Mouse (Mus musculus) cerebellum, adult 18-20 months (tissue): ENCODE results near the gene Ap5b1.

Experiments
- DNase-seq, 2 experiments: peaks; one replicate each; pipeline ENCODE4 v3.0.0; 2021

The Ap5b1 gene

DNA sequence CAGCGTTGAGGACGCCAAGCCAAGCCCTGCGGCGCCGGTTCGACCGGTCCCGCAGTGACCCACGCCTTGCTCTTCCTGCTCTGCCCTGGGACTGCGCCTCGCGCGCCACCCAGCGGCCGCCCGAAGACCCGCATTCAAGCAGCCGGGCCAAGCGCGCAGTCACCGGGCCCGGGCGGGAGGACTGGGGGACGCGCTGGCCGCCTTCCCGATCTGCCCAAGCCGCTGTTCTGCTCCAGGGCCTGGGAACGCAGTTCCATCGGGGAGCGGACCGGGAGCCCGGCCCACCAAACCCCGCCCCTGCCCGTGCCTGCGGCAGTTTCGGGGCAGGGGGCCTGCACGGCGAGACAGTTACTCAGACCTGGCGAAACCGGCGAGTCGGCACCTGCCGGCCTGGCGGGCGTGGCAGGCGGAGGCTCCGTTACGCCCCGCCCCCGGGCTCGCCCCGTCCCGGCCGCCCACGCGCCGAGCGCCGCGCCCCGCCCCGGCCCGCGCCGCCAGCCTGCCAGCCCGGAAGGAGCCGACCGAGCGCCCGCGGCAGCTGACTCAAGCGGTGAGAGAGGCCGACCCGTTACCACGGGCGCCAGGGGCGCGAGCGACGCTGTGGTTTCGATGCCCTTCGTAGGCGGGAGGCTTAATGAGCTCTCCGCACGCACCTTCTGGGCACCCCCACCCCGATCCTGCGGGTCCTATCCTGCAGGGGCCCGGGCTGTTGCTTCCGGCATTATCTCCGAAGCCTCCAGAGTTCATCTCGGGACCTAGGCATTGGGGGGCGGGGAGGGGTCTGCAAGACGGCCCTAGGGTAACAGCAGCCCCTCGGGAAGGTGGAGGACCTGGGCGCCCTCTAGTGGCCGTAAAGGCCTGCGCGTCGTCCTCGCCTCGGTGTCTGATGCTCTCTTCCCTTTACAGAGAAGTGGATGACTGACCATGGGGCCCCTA lies at the start of gene Ap5b1:
TSS of gene Ap5b1 (plus strand) at position 492 of the 936 bp plus-strand sequence.
- peak; percentile 90 to 96 for DNase-seq

DNA sequence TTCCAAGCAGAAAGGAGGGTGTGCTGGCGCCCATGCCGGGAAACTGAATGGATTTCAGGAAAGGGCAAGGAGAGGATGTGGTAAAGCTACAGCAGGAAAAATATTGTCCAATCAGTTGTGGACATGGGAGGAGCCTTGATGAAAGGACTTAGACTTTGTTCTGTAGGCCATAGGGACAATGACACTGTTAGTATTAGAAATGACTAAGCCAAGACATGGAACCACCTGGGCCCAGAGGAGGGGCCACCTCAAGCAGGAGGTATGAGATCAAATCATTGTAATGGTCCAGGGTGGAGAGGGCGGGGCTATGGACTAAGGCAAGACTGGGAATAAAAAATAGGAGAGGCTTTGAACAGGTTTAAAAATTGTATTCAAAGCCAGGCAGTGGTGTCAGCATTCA lies 49.1 kb upstream of the Ap5b1 start:
- DNase-seq, result no peak

DNA sequence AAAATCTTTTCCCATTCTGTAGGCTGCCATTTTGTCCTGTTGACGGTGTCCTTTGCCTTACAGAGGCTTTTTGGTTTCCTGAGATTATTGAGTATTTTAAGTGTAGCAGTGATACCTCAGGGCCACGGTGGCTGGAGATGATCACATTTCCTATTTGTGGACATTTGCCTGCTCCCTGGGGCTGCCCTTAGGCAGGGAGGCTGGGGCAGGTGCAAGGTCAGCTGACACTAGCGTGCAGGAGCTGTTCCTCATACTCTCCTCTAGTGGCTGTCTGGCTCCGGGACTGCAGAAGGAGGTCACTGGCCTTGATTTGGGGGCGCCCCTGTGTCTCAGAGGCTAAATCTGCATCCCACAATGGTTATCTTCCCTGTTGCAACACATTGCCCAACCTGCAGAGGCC lies 42.6 kb upstream of the Ap5b1 start:
- DNase-seq, result no peak

DNA sequence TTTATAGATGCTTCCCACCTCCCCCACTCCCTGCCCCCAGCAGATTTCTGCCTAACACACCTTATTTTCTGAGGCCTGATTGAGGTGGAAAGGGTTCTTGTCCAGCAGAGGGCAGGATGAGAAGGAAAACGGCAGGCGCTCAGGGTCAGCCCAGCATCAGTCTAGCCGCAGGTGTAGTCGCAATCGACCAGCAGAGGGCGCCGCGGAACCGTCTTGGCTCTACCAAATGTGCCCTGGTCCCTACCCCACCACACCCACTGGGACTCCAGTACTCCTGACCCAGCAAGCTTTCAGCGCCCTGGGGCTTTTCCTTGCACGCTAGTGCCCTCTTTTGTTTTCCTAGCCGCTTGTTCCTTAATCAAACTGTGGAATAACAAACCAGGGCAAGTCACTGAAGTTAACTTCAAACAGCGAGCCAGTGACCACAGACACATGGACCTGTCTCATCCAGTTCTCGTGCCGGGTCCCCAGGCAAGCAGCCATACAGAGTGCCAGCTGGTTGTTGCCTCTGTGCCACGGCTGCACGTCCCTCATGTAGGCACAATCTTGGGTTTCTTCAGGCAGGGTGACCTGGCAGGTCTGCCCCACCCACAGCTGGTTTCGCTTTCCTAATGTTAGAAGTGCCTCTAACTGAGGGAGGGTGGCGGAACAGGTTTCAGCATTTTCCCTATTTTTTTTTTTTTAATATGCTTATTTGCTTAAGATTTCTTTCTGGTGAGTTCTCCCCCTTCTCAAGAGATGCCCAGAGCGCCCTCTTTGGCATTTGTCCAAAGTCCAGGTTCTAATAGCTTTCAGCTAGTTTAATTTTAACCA lies 38.3 kb upstream of the Ap5b1 start:
- peak; percentile 96 to 98 for DNase-seq

- no peak for DNase-seq
Measured at GRCm38 (mm10) chr19:5530138-5530524, 37.7 kb upstream of the Ap5b1 start.

DNA sequence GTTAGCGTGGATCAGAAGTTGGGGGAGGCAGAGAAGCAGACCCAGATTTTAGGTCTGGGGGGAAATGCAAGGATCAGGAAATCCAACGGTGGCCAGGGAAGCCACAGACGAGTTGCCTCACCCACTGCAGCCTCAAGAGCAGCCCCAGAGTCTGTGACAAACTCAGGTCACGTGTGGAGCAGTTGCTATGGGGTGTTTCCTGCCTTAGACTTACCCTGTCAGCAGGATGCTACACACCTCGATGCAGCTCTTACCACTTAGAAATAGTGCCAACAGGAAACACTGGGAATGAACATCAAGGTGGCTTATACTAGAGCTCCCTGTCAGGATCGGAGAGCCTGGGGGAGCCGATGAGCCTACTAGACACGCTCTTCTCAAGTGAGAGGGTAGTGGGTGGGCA lies 35.3 kb upstream of the Ap5b1 start:
- no peak for DNase-seq

GRCm38 (mm10) chr19:5538786-5539185 lies 29.0 kb upstream of the Ap5b1 start:
- DNase-seq, result no peak

DNA sequence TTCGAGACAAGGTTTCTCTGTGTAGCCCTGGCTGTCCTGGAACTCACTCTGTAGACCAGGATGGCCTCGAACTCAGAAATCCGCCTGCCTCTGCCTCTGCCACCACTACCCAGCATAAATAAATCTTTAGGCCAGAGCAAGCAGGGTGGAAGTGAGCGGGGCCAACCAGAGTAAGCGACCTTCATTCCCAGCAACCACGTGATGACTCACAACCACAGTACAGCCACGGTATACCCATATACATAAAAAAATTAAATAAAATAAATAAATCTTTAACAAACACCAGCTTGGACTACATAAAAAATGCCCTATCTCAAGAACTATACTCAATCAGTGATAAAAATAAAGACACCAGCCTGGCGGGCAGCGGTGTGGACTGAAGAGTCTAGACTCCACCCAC lies 24.5 kb upstream of the Ap5b1 start:
- no peak for DNase-seq

- no peak for DNase-seq
Measured at GRCm38 (mm10) chr19:5544031-5544430, 23.8 kb upstream of the Ap5b1 start.

- no peak for DNase-seq
Measured at GRCm38 (mm10) chr19:5547471-5548056, 20.3 kb upstream of the Ap5b1 start.

DNA sequence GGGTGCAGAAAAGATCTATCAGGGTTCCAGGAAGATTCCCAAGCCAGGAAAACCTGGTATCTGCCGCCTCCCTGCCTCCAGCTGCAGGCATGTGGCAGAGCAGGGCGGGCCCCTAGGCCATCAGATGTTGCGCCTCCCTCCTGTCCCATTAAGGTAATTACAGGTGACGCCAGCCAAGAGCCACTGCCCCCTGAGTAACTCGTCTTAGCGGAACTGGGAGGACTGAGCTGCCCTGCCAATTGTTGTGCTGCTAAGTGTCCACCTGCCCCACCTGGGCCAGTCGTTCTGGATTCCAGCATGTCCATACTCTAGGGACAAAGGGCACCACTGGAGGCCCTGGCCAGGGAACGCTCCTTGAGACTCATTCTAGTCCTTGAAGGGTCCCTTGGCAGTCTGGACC lies 14.0 kb upstream of the Ap5b1 start:
- DNase-seq, result no peak

GRCm38 (mm10) chr19:5554212-5554611 lies 13.6 kb upstream of the Ap5b1 start:
- DNase-seq, result no peak

GRCm38 (mm10) chr19:5558169-5558568 lies 9.7 kb upstream of the Ap5b1 start:
- no peak for DNase-seq

- DNase-seq, result no peak
Measured at GRCm38 (mm10) chr19:5558770-5559169, 9.1 kb upstream of the Ap5b1 start.

DNA sequence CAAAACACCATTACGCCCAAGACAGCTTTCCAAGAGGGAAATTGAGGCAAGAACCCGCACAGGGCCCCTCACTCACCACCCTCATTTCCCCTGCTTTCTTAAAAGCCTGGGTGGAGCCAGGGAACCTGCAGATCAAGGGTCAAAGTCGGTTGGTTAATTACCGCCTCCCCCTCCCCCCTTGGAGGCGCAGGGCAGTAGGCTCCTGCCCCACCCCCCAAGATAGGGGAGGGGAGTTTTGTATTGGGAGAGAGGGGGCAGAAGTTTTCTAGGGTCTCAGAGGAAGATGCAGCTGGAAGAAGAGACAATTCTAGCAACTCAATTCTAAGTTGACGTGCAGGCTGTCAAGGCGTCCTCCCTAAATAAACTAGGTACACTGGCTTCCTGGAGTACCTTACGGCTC lies 8.6 kb upstream of the Ap5b1 start:
- DNase-seq, result no peak

DNA sequence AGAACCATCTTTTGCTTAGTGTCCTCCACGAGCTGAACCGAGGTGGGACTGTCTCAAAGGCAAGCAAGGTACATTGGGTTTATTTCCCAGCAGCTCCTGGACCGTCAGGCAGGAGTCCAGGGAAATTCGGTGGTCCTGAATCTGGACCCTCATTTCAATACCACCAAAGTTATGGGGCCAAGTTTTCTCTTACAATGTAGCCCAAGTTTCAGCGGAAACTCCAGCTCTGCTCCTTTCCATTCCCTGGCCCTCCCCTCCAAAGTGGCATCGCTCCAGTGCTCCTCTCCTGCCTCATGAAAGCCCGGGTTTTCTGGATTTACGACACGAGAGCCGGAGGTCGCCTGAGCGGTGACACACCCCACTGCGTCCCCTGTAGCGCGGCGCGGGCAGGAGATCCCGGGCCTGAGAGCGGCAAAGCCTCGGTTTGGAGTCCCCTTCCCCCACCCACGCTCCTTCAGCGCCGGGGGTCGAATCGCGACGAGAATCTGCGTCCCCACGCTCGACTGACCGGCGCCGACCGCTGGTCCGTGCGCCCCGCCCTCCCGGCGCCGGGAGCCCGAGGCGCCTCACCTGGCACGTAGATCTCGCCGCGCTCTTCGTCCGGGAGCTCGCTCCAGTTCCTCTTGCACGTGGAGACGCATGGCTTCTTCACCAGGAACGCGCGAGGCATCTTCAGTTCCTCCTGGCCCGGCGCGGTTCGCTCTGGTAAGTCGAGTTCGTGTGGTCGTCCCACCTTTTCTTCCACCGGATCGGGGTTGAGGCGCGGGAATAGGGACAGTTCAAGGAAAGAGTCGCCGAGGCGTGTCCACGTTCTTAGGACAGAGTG lies 8.0 kb upstream of the Ap5b1 start:
- peak in 1 of 2 experiments; percentile 17 for DNase-seq

DNA sequence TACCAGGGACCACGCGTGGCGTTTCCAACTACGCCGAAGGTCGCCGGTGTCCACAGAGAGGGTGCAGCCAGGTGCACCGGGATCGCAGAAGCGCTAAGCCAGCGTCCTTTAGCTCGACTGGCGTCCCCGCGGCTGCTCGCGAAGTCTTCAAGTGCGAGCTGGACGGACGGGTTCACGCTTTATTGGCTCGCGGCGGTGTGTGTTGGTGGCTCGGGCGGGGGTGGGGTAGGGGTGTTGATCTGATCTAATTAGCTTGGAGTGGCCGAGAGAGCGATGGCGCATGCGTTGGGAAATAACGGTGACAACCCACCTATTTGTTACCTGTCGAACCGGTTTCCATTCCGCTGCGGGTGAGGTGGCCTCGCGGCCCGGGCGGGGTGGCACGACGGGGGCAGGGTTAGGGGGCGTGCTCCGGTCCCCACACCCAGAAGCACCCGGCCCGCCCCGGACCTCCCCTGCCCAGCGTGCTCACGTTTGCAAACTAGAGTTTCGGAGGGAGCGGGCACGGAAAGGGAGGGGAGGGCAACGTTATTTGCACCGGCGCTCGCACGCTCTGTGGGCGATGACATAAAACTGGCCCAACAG lies 7.3 kb upstream of the Ap5b1 start, which contains the start of gene Ovol1:
TSS of gene Ovol1 (minus strand) at position 190 of the 585 bp plus-strand sequence.
- peak in 1 of 2 experiments; percentile 3 for DNase-seq

DNA sequence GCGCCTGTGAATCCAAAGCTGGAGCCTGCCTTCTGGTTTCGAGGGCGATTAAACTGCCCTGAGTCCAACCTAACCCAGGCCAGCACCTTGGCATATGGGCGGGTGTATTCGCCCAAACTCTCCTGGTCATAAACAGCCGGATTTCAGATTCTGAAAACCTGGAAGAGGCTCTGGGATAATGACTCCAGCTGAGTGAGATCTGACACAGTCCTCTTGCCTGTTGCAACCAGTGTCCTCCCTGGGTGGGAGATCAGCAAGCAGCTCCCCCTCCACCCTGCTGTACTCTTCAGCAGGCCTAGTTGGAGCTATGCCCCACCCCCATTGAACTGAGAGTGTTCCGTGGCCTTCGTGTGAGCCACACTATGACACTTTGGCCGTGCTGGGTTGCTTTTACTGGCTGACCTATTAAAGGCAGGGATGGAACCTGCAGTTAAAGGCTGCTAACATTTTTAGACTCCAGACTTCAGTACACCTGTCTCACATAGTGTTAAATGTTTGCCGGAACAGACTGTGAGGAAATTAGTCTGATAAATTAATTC lies 6.5 kb upstream of the Ap5b1 start:
- DNase-seq, result no peak

DNA sequence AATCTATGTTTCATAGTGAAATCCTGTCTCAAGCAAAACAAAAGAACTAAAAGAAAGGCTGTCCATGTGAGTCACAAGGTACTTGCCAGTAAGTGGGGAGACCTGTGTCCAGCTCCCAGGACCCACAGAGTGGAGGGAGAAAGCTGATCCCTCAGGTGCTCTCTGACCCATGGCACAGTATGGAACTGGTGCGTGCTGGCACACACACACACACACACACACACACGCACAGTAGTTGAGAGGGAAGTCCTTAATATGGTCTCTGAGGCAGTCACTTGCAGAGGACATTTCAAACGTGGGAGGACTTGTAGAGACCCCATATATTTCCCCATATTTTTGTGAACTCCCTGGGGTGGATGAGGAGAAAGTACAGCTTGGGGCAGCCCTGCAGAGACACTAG lies 5.9 kb upstream of the Ap5b1 start:
- no peak for DNase-seq

- DNase-seq, result no peak
Measured at GRCm38 (mm10) chr19:5562776-5563175, 5.0 kb upstream of the Ap5b1 start.

DNA sequence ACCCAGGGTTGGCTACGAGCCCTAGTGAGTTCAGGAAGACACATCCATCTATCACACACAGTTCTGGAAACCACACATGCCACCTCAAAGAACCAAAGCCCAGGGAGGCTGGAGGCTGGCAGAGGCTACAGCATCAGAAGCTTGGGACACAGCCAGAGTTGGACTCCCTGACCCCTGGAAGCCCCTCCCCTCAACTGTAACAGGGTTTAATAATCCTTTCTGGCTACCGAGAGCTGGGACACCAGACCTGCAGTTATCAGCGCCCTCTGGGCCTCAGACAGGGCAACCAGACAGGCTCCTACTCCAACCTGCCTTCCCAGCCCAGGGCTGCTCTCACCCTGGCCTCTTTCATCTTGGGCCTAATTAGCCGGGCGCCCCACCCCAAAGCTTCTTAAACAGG lies 1.5 kb upstream of the Ap5b1 start:
- peak; percentile 6 to 8 for DNase-seq

GRCm38 (mm10) chr19:5567180-5567533 lies 668 bp upstream of the Ap5b1 start:
- no peak for DNase-seq
